Mouse (Mus musculus): Measurements from ENCODE around the gene Spink2. TPM values are rescaled to one million over a fixed set of nuclear protein-coding genes. Genes with fewer than 3 reads are reported as not detected.
"Not testable (repeated sequence)": the region's sequence is repeated elsewhere in the genome, so short reads cannot be mapped to it uniquely, and the experiment has no call there.

Gene Spink2
- polyA plus RNA-seq, 1 experiment from 2014 or later: not detected

DNA sequence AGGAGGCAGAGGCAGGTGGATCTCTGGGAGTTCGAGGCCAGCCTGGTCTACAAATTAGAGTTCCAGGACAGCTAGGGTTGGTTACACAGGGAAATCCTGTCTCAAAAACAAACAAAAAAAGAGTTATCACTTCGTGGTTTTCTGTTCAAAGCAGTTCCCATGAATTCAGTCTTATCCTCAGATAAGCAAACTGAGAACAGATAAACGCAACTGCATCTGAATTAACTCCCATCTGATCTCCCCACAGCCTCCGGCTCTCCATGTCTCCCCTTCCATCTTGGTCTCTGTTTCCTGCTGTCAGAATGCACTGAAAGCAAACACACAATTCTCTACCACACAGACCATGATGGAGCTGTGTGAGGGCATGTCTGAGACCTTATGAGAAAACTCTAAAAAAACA lies 10.6 kb downstream of the Spink2 start:
- no peak for ATAC-seq
- DNase-seq (ENCODE audit: low read depth, low spot score): no peak

DNA sequence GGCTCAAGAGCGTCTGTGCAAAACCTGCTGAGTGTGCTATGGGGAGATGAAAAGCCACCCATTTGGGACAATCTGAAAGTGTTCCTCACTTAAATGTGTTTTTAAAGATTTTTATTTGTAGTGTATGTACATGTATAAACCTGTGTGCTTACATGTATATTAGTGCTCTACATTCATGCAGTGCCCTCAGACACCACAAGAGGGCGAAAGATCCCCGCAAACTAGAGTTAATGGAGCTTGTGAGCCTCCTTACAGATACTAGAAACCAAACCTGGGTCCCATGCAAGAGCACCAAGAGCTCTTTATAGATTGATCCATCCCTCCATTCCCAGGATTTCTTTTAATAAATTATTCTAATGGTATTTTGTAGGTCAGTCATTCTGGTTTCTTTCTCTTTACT lies 17.3 kb downstream of the Spink2 start:
- peaks cover 22% of the 10 kb centered on the region for H3K27me3 ChIP-seq
- ChIA-PET CTCF (interaction anchor here (0.7 to 0.9 kb wide), 3 partner anchors 9 to 24 kb away, joined by 3 read pairs; no protein-coding TSS in a partner anchor), POLR2A (no interaction called here)
- DNase-seq (ENCODE audit: low read depth, low spot score) (no peak), ATAC-seq (no peak)
- in situ Hi-C loops (cut with MboI; ENCODE audit: low pct_unique_long_range_greater_than_20kb): no loop called here
- TF ChIP-seq CTCF (IDR thresholded peaks at IDR 0.05): peak; percentile 63

More for the DNA sequence above, 10.6 kb downstream of the Spink2 start:
- TF ChIP-seq CTCF (IDR thresholded peaks at IDR 0.05): no peak
- in situ Hi-C loops (cut with MboI; ENCODE audit: low pct_unique_long_range_greater_than_20kb): no loop called here
- CTCF ChIA-PET: no interaction called here
- POLR2A ChIA-PET: no interaction called here
- peaks cover 7% of the 10 kb centered on the region for H3K27me3 ChIP-seq

GRCm38 (mm10) chr5:77193266-77193665 lies 18.0 kb downstream of the Spink2 start:
- CTCF ChIA-PET: no interaction called here
- peaks cover 25% of the 10 kb centered on the region for H3K27me3 ChIP-seq
- ATAC-seq (no peak), DNase-seq (ENCODE audit: low read depth, low spot score) (no peak)
- POLR2A ChIA-PET: no interaction called here
- no peak for TF ChIP-seq CTCF (IDR thresholded peaks at IDR 0.05)
- in situ Hi-C loops (cut with MboI; ENCODE audit: low pct_unique_long_range_greater_than_20kb): no loop called here

DNA sequence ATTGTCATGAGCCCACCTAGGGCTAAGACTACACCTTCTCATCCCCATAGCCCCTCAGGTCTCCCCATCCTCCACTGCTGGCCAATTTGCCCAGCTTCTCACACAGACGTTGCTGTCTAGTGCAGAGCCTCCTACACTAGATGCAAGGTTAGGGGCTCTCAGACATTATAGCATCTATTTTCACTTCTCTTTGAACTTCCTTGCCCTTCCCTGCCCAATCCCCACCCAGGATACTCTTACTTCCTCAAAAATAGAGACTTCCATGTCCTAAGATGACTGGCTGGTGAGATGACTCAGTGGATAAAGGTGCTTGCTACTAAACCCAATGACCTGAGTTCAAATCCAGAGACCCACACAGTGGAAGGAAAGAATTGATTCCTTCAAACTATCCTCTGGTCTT lies 19.6 kb downstream of the Spink2 start:
- ATAC-seq: no peak
- in situ Hi-C loops (cut with MboI; ENCODE audit: low pct_unique_long_range_greater_than_20kb): no loop called here
- peaks cover 27% of the 10 kb centered on the region for H3K27me3 ChIP-seq
- no peak for TF ChIP-seq CTCF (IDR thresholded peaks at IDR 0.05)
- CTCF ChIA-PET: no interaction called here
- POLR2A ChIA-PET: no interaction called here
- no peak for DNase-seq (ENCODE audit: low read depth, low spot score)

GRCm38 (mm10) chr5:77191106-77191505 lies 20.2 kb downstream of the Spink2 start:
- in situ Hi-C loops (cut with MboI; ENCODE audit: low pct_unique_long_range_greater_than_20kb): no loop called here
- ChIA-PET POLR2A (no interaction called here), CTCF (no interaction called here)
- peaks cover 26% of the 10 kb centered on the region for H3K27me3 ChIP-seq
- ATAC-seq: no peak
- DNase-seq (ENCODE audit: low read depth, low spot score): no peak
- TF ChIP-seq CTCF (IDR thresholded peaks at IDR 0.05): no peak

DNA sequence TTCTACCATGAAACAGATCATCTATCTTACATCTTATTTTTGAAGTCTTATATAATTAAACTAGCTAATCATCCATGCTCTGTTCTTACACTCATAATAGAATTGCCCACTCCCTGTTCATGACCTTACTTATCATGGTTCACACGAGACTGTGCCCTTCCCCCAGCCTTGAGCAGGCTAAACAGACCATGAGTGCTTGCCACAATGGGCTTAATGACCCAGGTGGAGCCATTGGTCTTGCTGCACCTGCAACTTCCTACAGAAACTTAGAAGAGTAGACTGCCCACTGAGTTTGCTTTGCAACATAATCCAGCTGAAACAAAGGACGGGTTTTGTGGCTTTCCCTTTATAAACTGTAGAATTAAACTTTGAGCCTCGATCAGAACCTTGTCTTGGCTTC lies 22.5 kb downstream of the Spink2 start:
- no peak for DNase-seq (ENCODE audit: low read depth, low spot score)
- ChIA-PET CTCF (no interaction called here), POLR2A (interaction anchor here (0.7 kb wide), 2 partner anchors 93 to 232 kb away, joined by 4 to 5 read pairs; no protein-coding TSS in a partner anchor)
- TF ChIP-seq CTCF (IDR thresholded peaks at IDR 0.05): no peak
- H3K27me3 ChIP-seq: peaks cover 28% of the 10 kb centered on the region
- ATAC-seq: no peak
- in situ Hi-C loops (cut with MboI; ENCODE audit: low pct_unique_long_range_greater_than_20kb): no loop called here

GRCm38 (mm10) chr5:77185351-77185750 lies 25.9 kb downstream of the Spink2 start:
- CTCF ChIA-PET: no interaction called here
- ATAC-seq (no peak), DNase-seq (ENCODE audit: low read depth, low spot score) (no peak)
- in situ Hi-C loops (cut with MboI; ENCODE audit: low pct_unique_long_range_greater_than_20kb): no loop called here
- TF ChIP-seq CTCF (IDR thresholded peaks at IDR 0.05): no peak
- peaks cover 19% of the 10 kb centered on the region for H3K27me3 ChIP-seq
- POLR2A ChIA-PET: no interaction called here

DNA sequence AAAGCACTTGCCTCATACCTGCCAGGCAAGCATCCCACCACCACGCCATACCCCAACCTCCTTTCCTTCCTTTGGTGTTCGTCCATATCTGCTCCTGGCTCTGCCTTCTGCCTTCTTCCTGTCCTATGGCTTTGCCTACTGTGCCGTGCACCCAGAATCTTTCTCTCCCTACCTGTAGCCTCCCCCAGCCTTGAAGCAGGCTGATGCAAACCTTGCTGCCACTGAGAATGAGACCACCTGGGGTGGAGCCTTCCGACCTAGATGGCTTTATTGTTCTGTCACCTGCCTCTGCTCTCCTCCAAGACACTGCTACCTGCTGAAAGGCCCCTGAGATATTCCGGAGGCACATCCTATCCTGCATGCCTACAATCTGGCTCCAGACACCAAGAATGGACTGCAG lies 27.4 kb downstream of the Spink2 start:
- peaks cover 27% of the 10 kb centered on the region for H3K27me3 ChIP-seq
- in situ Hi-C loops (cut with MboI; ENCODE audit: low pct_unique_long_range_greater_than_20kb); ATAC-seq; POLR2A ChIA-PET; CTCF ChIA-PET; DNase-seq (ENCODE audit: low read depth, low spot score): not testable (repeated sequence)

GRCm38 (mm10) chr5:77183338-77183737 lies 27.9 kb downstream of the Spink2 start:
- POLR2A ChIA-PET: no interaction called here
- CTCF ChIA-PET: no interaction called here
- peaks cover 24% of the 10 kb centered on the region for H3K27me3 ChIP-seq
- DNase-seq (ENCODE audit: low read depth, low spot score): no peak
- no peak for ATAC-seq
- TF ChIP-seq CTCF (IDR thresholded peaks at IDR 0.05): no peak
- in situ Hi-C loops (cut with MboI; ENCODE audit: low pct_unique_long_range_greater_than_20kb): no loop called here

DNA sequence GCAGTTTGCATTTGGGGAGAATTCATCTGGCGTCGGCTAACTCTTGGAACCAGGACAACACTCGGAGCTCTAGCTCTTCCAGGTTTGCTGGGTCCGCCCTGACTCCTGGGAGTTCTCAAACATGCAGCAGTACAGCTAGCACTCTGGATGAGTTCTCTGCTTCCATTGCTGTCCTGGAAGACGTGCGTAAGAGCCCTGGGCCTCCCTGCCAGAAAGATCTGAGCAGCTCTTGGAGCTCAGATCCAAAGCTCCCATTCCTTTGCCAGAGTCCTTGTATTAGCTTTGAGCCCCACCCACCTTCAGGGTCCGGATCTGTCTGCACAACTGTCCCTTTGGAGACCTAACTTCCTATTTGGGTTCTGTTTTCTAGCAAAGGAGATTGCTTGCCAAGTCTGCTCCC lies 29.8 kb downstream of the Spink2 start:
- POLR2A ChIA-PET: no interaction called here
- no peak for TF ChIP-seq CTCF (IDR thresholded peaks at IDR 0.05)
- DNase-seq (ENCODE audit: low read depth, low spot score) (no peak), ATAC-seq (no peak)
- H3K27me3 ChIP-seq: peaks cover 20% of the 10 kb centered on the region
- CTCF ChIA-PET: no interaction called here
- in situ Hi-C loops (cut with MboI; ENCODE audit: low pct_unique_long_range_greater_than_20kb): no loop called here

- no peak for TF ChIP-seq CTCF (IDR thresholded peaks at IDR 0.05)
- H3K27me3 ChIP-seq: peaks cover 23% of the 10 kb centered on the region
- in situ Hi-C loops (cut with MboI; ENCODE audit: low pct_unique_long_range_greater_than_20kb): loop anchor here (10.0 kb wide), 1 partner anchor 94 kb away; no protein-coding TSS in a partner anchor
- DNase-seq (ENCODE audit: low read depth, low spot score): no peak
- POLR2A ChIA-PET: interaction anchor here (0.6 kb wide), 1 partner anchor 166 kb away, joined by 3 read pairs; no protein-coding TSS in a partner anchor
- no peak for ATAC-seq
- CTCF ChIA-PET: interaction anchor here (0.8 to 1.5 kb wide), 3 partner anchors 10 to 89 kb away, joined by 3 read pairs; no protein-coding TSS in a partner anchor
Observed at GRCm38 (mm10) chr5:77178976-77179375, 32.3 kb downstream of the Spink2 start.

DNA sequence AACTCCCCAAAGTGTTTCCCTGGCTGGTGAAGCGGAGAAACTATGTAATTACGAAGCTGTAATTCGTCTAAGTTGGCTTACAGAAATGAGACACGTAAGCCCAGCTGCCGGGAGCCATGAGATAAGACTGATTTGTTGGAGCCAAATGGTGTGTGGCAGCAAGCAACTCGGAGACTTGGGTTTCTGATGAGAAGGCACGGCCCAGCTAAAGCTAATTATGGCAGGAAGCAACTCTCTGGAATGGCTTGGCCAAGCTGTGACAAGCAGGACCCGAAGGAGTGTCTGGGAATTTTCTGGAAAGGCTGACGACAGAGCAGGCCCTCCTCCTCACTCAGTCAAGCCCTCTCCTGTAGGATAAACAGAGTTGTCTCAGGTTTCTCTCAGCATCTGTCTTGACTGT lies 33.3 kb downstream of the Spink2 start:
- in situ Hi-C loops (cut with MboI; ENCODE audit: low pct_unique_long_range_greater_than_20kb): loop anchor here (10.0 kb wide), 1 partner anchor 93 kb away; no protein-coding TSS in a partner anchor
- CTCF ChIA-PET: interaction anchor here (1.5 kb wide), 1 partner anchor 9 kb away, joined by 3 read pairs; no protein-coding TSS in a partner anchor
- H3K27me3 ChIP-seq: peaks cover 29% of the 10 kb centered on the region
- ATAC-seq (peak; percentile 86), DNase-seq (ENCODE audit: low read depth, low spot score) (peak; percentile 92)
- no peak for TF ChIP-seq CTCF (IDR thresholded peaks at IDR 0.05)
- POLR2A ChIA-PET: no interaction called here

Data from Patski (cell line).